ENCODE assay signal across 8 mouse cellular contexts in the genomic region with DNA sequence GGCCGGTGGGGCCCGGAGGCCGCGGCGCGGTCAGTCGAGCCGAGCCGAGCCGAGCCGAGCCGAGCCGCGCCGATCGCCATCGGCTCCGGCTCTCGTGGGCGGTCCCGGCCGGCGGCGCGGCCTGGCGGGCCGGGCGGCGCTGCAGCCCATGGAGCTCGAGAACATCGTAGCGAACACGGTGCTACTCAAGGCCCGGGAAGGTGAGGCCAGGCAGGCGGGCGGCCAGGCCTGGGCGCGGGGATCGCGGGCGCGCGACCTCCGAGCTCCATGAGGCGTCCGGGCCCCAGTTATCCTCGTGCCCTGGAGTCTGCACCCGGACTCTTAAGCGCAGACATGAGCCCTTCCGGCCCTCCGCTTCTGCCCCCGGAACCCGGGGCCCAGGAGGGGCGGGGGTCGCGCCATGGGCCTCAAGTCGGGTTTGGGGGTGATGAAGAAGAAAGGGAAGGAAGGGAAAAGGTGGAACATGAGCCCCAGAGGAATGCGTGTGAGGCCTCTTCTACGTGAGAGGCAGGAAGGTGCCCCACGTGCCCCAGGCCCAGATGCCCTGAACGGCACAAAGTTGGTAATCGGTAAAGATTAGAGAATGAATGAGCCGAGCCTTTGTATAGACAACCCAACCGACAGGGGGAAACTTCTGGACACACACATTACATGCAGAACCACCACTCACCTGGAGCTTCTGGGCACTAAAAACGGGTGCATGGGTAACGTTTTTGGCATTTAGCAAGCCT. TPM values are rescaled to one million over a fixed set of nuclear protein-coding genes. Genes with fewer than 3 reads are reported as not detected.
DNase-seq lines count a peak whose midpoint lies in the region; ATAC-seq and TF ChIP-seq lines count a peak whose summit lies in the region.

No protein-coding gene starts in this region.

- no peaks in the 10 kb centered on the region for H3K27me3 ChIP-seq in kidney, adult 2 months (replicated peaks; ENCODE audit: control insufficient read depth, insufficient read depth, low read length)
- no peaks in the 10 kb centered on the region for H3K27me3 ChIP-seq in forebrain, embryonic 14.5 days (replicated peaks; ENCODE audit: control insufficient read depth, insufficient read depth, low read length)
- H3K27me3 ChIP-seq in liver, embryonic 14.5 days (ENCODE audit: control insufficient read depth, insufficient read depth, low read length): no peaks in the 10 kb centered on the region

- H3K36me3 ChIP-seq in kidney, adult 2 months (ENCODE audit: control insufficient read depth, insufficient read depth, low read length): no peaks in the 10 kb centered on the region
- H3K36me3 ChIP-seq in forebrain, embryonic 14.5 days (ENCODE audit: control insufficient read depth, insufficient read depth, low read length): peaks cover 8% of the 10 kb centered on the region
- peaks cover 10% of the 10 kb centered on the region for H3K36me3 ChIP-seq in liver, embryonic 14.5 days (replicated peaks; ENCODE audit: control insufficient read depth, insufficient read depth, low read depth)

- H3K27ac ChIP-seq in kidney, adult 2 months (ENCODE audit: insufficient read depth, low read depth, low read length): peak overlapping the region; percentile 84
- H3K27ac ChIP-seq in forebrain, embryonic 14.5 days (ENCODE audit: low read depth, low read length): peak overlapping the region; percentile 93
- peak overlapping the region; percentile 90 for H3K27ac ChIP-seq in liver, embryonic 14.5 days

- H3K9me3 ChIP-seq in forebrain, embryonic 14.5 days (replicated peaks; ENCODE audit: control insufficient read depth, low read length): no peaks in the 10 kb centered on the region
- no peaks in the 10 kb centered on the region for H3K9me3 ChIP-seq in liver, embryonic 14.5 days (ENCODE audit: control insufficient read depth, low read length)

- WGBS in kidney, adult 2 months: 3% methylated on average over 66 of the region's 66 CpGs
- under 1% methylated on average over 66 of the region's 66 CpGs for WGBS in forebrain, embryonic 14.5 days
- WGBS in liver, embryonic 14.5 days (ENCODE audit: insufficient replicate concordance): under 1% methylated on average over 46 of the region's 66 CpGs

- peak overlapping the region; percentile 90 for H3K4me3 ChIP-seq in kidney, adult 2 months (ENCODE audit: insufficient read depth, low read depth, low read length)
- H3K4me3 ChIP-seq in forebrain, embryonic 14.5 days (ENCODE audit: low read depth, low read length): peak overlapping the region; percentile 86
- H3K4me3 ChIP-seq in liver, embryonic 14.5 days (ENCODE audit: insufficient read depth in 1 of 2, low read depth in 2 of 2, low read length in 2 of 2): peak overlapping the region; percentile 79 to 86

- no peak for TF ChIP-seq POLR2A in kidney, adult 2 months (IDR thresholded peaks at IDR 0.05; ENCODE audit: low read depth, low read length)

- H3K4me2 ChIP-seq in forebrain, embryonic 14.5 days (ENCODE audit: low read length): peak overlapping the region; percentile 83
- H3K4me2 ChIP-seq in liver, embryonic 14.5 days (ENCODE audit: low read depth): peak overlapping the region; percentile 85

- no peak for TF ChIP-seq CTCF in kidney, adult 2 months (conservative IDR thresholded peaks at IDR 0.05; ENCODE audit: insufficient read depth, insufficient read length, low read depth, low read length)
- no peak; the same call in 1 of the 2 replicates for TF ChIP-seq CTCF in liver, embryonic 14.5 days (IDR thresholded peaks at IDR 0.05; ENCODE audit: low read depth)

- peak overlapping the region; percentile 95 for H3K9ac ChIP-seq in forebrain, embryonic 14.5 days (ENCODE audit: low read length)
- H3K9ac ChIP-seq in liver, embryonic 14.5 days (replicated peaks): peak overlapping the region; percentile 96

- ATAC-seq in forebrain, embryonic 14.5 days: no peak
- no peak for ATAC-seq in liver, embryonic 14.5 days (ENCODE audit: insufficient read depth)
- ATAC-seq in cerebellum, adult (ENCODE audit: insufficient number of reproducible peaks, low FRiP score, low TSS enrichment): no peak

- no peak for TF ChIP-seq EP300 in liver, embryonic 14.5 days (IDR thresholded peaks at IDR 0.05; ENCODE audit: low read depth)

- H3K4me1 ChIP-seq in kidney, adult 2 months (ENCODE audit: control insufficient read depth, insufficient read depth, low read length): peaks cover 5% of the 10 kb centered on the region; the same call in 1 of the 2 replicates
- H3K4me1 ChIP-seq in forebrain, embryonic 14.5 days (ENCODE audit: control insufficient read depth, insufficient read depth, low read length): peaks cover 11% of the 10 kb centered on the region
- H3K4me1 ChIP-seq in liver, embryonic 14.5 days (replicated peaks; ENCODE audit: control insufficient read depth in 2 of 2, insufficient read depth in 2 of 2, low read length in 1 of 2): peaks cover 25 to 43% of the 10 kb centered on the region in 2 experiments

- DNase-seq in kidney, adult 2 months: no peak
- DNase-seq in kidney, adult 11 months: no peak
- peak; percentile 49 for DNase-seq in MN1 (ENCODE audit: low spot score)
- no peak for DNase-seq in forebrain, embryonic 14.5 days (ENCODE audit: low spot score)
- peak in 1 of 3 experiments; percentile 41 for DNase-seq in liver, embryonic 14.5 days (ENCODE audit: low read depth in 3 of 3, low spot score in 3 of 3)
- DNase-seq in thymus, postnatal 0 days (ENCODE audit: low spot score): peak; percentile 56
- no peak for DNase-seq in layer of hippocampus, adult 8-10 months (ENCODE audit: low spot score in 2 of 2)

RNA-seq across cellular contexts. Expression of a gene that starts 0.7 kb away (rescaled TPM):
- 23.4 and 27.4 TPM in 2 replicates for polyA plus RNA-seq in kidney, adult 2 months (2012; rRNA removed)
- polyA plus RNA-seq in forebrain, embryonic 14.5 days (2014; fragmentation: Nextera tagmentation; extraction: Ambion mirVana): 25.0 and 28.9 TPM in 2 replicates
- polyA plus RNA-seq in liver, embryonic 14.5 days (2012; rRNA removed): 21.0 and 26.1 TPM in 2 replicates
- polyA plus RNA-seq in liver, embryonic 14.5 days (2014; fragmentation: Nextera tagmentation; extraction: Ambion mirVana): 22.6 and 25.7 TPM in 2 replicates
- 76.9 and 87.8 TPM in 2 replicates for polyA plus RNA-seq in thymus, postnatal 0 days (2015; fragmentation: Nextera tagmentation; extraction: Ambion mirVana)
- 10 to 100 TPM; 61.4 to 74.2 (median 67.5) TPM for total RNA-seq in layer of hippocampus, adult 8-10 months (2022)

RNA-seq across cellular contexts. Expression of a gene that starts 18.5 kb away (rescaled TPM):
- polyA plus RNA-seq in kidney, adult 2 months (2012; rRNA removed): 0.64 and 0.81 TPM in 2 replicates
- 6.7 and 7.4 TPM in 2 replicates for polyA plus RNA-seq in forebrain, embryonic 14.5 days (2014; fragmentation: Nextera tagmentation; extraction: Ambion mirVana)
- polyA plus RNA-seq in liver, embryonic 14.5 days (2012; rRNA removed): 0.32 and 0.62 TPM in 2 replicates
- 0.14 TPM in 1 of 2 replicates, not detected in the other for polyA plus RNA-seq in liver, embryonic 14.5 days (2014; fragmentation: Nextera tagmentation; extraction: Ambion mirVana)
- polyA plus RNA-seq in thymus, postnatal 0 days (2015; fragmentation: Nextera tagmentation; extraction: Ambion mirVana): 0.27 and 0.46 TPM in 2 replicates
- 10 to 100 TPM; 57.5 to 73.5 (median 60.4) TPM for total RNA-seq in layer of hippocampus, adult 8-10 months (2022)

RNA-seq across cellular contexts. Expression of a gene that starts 18.9 kb away (rescaled TPM):
- 0.03 and 0.07 TPM in 2 replicates for polyA plus RNA-seq in kidney, adult 2 months (2012; rRNA removed)
- not detected in 2 replicates for polyA plus RNA-seq in forebrain, embryonic 14.5 days (2014; fragmentation: Nextera tagmentation; extraction: Ambion mirVana)
- polyA plus RNA-seq in liver, embryonic 14.5 days (2012; rRNA removed): 53.4 and 68.7 TPM in 2 replicates
- 72.0 and 82.0 TPM in 2 replicates for polyA plus RNA-seq in liver, embryonic 14.5 days (2014; fragmentation: Nextera tagmentation; extraction: Ambion mirVana)
- polyA plus RNA-seq in thymus, postnatal 0 days (2015; fragmentation: Nextera tagmentation; extraction: Ambion mirVana): 0.12 TPM in 1 of 2 replicates, not detected in the other
- 1 to 10 TPM in 1 of 4 experiments, under 1 TPM in 2, not detected in 1; 0.43 to 1.5 (median 0.74) TPM for total RNA-seq in layer of hippocampus, adult 8-10 months (2022)

RNA-seq across cellular contexts. Expression of a gene that starts 30.5 kb away (rescaled TPM):
- polyA plus RNA-seq in kidney, adult 2 months (2012; rRNA removed): not detected in 2 replicates
- 0.71 and 1.0 TPM in 2 replicates for polyA plus RNA-seq in forebrain, embryonic 14.5 days (2014; fragmentation: Nextera tagmentation; extraction: Ambion mirVana)
- not detected in 2 replicates for polyA plus RNA-seq in liver, embryonic 14.5 days (2012; rRNA removed)
- not detected in 2 replicates for polyA plus RNA-seq in liver, embryonic 14.5 days (2014; fragmentation: Nextera tagmentation; extraction: Ambion mirVana)
- not detected in 2 replicates for polyA plus RNA-seq in thymus, postnatal 0 days (2015; fragmentation: Nextera tagmentation; extraction: Ambion mirVana)
- total RNA-seq in layer of hippocampus, adult 8-10 months (2022): not detected

RNA-seq across cellular contexts. Expression of a gene that starts 42.4 kb away (rescaled TPM):
- polyA plus RNA-seq in kidney, adult 2 months (2012; rRNA removed): 16.9 and 21.0 TPM in 2 replicates
- 396 and 523 TPM in 2 replicates for polyA plus RNA-seq in forebrain, embryonic 14.5 days (2014; fragmentation: Nextera tagmentation; extraction: Ambion mirVana)
- 5.1 and 5.3 TPM in 2 replicates for polyA plus RNA-seq in liver, embryonic 14.5 days (2012; rRNA removed)
- 3.7 and 4.1 TPM in 2 replicates for polyA plus RNA-seq in liver, embryonic 14.5 days (2014; fragmentation: Nextera tagmentation; extraction: Ambion mirVana)
- polyA plus RNA-seq in thymus, postnatal 0 days (2015; fragmentation: Nextera tagmentation; extraction: Ambion mirVana): 8.4 and 9.3 TPM in 2 replicates
- total RNA-seq in layer of hippocampus, adult 8-10 months (2022): 100 to 1,000 TPM; 295 to 399 (median 333) TPM

Comparison
In these comparisons a context has a peak if more than half of its experiments do, and no peak if none do; other contexts are left out.
1. DNase-seq: peak in MN1 (single experiment) and thymus, postnatal 0 days (single experiment); none in kidney, adult 2 months (single experiment), kidney, adult 11 months (single experiment), forebrain, embryonic 14.5 days (single experiment) and layer of hippocampus, adult 8-10 months (0 of 2).
2. RNA of a gene that starts 18.9 kb away (polyA plus RNA-seq): 53.4 to 82.0 TPM in liver, embryonic 14.5 days; 0.12 TPM in thymus, postnatal 0 days, 0.03 to 0.07 TPM in kidney, adult 2 months and not detected in forebrain, embryonic 14.5 days; every median in the first group is over 10 times any median in the second.
3. Peak in every context shown above with its lines, with median percentiles within 50 percentile points of each other: H3K27ac ChIP-seq and H3K4me3 ChIP-seq.